Mouse (Mus musculus) retina, postnatal 1 day (tissue): ENCODE measurements around the gene Akap6.

Experiments used
- DNase-seq: peaks from one replicate; pipeline ENCODE4 v3.0.0-alpha.2; 2012

Gene Akap6

GRCm38 (mm10) chr12:53168189-53169003, 469.2 kb downstream of the Akap6 start:
- DNase-seq, result no peak

DNA sequence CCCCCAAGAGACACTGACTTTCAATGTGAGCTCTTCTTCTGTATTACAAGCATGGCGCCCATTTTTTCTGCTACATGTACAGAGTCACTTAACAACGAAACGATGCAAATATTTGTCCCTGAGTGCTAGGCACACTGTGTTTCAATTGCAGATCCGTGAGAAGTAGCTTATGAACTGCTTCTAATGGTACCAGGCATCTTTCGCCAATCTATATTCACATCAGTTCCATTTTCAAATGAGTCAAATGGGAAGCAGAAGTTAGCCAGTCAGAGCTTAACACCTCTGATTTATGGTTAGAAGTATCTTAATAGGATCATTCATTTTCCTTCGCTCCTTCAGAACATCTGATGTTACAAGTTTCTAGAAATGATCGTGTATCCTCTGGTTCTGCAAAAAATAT, 492.3 kb downstream of the Akap6 start:
- no peak for DNase-seq

DNA sequence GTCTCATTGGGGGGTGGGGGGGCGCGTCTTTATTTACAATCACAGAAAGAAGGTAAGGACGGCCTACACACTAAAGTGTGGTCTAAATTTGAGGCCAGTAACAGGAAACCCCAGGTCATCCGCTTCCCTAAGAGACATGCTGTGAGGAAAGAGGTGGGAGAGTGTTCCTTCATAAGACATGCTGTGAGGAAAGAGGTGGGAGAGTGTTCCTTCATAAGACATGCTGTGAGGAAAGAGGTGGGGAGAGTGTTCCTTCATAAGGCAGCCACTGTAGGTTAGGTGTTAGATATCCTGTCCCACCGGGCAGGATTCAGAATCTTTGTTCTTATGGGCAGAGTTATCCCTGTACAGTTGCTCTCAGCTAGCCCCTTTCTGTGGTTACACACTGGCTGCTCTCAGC, 494.5 kb downstream of the Akap6 start:
- no peak for DNase-seq
